Mouse (Mus musculus) thymus, adult 2 months (tissue): Measurements from ENCODE around the gene Kctd19. TPM values are rescaled to one million over a fixed set of nuclear protein-coding genes. Genes with fewer than 3 reads are reported as not detected.

Experiments used
- DNase-seq: peaks from one replicate; pipeline ENCODE4 v3.0.0; 2021
- H3K27ac ChIP-seq: fragments of 200-500 bp; 2 replicates; pipeline ENCODE4 v1.5.1; 2012; ENCODE audit warnings: low read length, control low read depth; ENCODE audit not compliant: control insufficient read depth, insufficient read depth
- H3K27me3 ChIP-seq: fragments of 200-500 bp; 2 replicates; pipeline ENCODE4 v1.6.1; 2012; ENCODE audit warnings: mild to moderate bottlenecking, low read length, moderate library complexity, mixed read lengths; ENCODE audit not compliant: control insufficient read depth, insufficient read depth
- H3K36me3 ChIP-seq: fragments of 200-500 bp; 2 replicates; pipeline ENCODE4 v1.6.1; 2012; ENCODE audit warnings: mild to moderate bottlenecking, low read length, moderate library complexity; ENCODE audit not compliant: control insufficient read depth, insufficient read depth
- H3K4me1 ChIP-seq: fragments of 200-500 bp; replicated peaks from 2 replicates; pipeline ENCODE4 v1.6.1; 2012; ENCODE audit warnings: low read length; ENCODE audit not compliant: control insufficient read depth, insufficient read depth
- H3K4me3 ChIP-seq: fragments of 200-500 bp; 2 replicates; pipeline ENCODE4 v1.5.1; 2012; ENCODE audit warnings: mild to moderate bottlenecking, low read length, control low read depth, moderate library complexity; ENCODE audit not compliant: control insufficient read depth, insufficient read depth
- CTCF ChIP-seq: fragments of 200-500 bp; IDR thresholded peaks from 2 replicates; pipeline ENCODE4 v1.5.1; 2012; ENCODE audit warnings: mild to moderate bottlenecking, control low read depth, low read length, moderate library complexity, borderline replicate concordance; ENCODE audit not compliant: control insufficient read depth, poor library complexity, insufficient read depth; ENCODE audit errors: extremely low read depth
- POLR2A ChIP-seq: fragments of 200-500 bp; IDR thresholded peaks from 2 replicates; pipeline ENCODE4 v1.6.1; 2012; ENCODE audit warnings: mild to moderate bottlenecking, low read length, control low read depth, moderate library complexity; ENCODE audit not compliant: control insufficient read depth, poor library complexity, insufficient read depth; ENCODE audit errors: extremely low read depth
- WGBS: fragments of 180-500 bp; shearing (Covaris S2); methylation state at CpG from one replicate; pipeline ENCODE4 v1.1.7; 2018; 5-methylcytosine and 5-hydroxymethylcytosine counted together
- polyA plus RNA-seq: library from polyadenylated mRNA; depleted of rRNA; stranded (reverse); fragments of >200 nt; gene quantifications from 2 replicates; pipeline ENCODE4 v1.2.3, GENCODE M21; 2012

The Kctd19 gene
- polyA plus RNA-seq, 1 experiment: 0.07 TPM

DNA sequence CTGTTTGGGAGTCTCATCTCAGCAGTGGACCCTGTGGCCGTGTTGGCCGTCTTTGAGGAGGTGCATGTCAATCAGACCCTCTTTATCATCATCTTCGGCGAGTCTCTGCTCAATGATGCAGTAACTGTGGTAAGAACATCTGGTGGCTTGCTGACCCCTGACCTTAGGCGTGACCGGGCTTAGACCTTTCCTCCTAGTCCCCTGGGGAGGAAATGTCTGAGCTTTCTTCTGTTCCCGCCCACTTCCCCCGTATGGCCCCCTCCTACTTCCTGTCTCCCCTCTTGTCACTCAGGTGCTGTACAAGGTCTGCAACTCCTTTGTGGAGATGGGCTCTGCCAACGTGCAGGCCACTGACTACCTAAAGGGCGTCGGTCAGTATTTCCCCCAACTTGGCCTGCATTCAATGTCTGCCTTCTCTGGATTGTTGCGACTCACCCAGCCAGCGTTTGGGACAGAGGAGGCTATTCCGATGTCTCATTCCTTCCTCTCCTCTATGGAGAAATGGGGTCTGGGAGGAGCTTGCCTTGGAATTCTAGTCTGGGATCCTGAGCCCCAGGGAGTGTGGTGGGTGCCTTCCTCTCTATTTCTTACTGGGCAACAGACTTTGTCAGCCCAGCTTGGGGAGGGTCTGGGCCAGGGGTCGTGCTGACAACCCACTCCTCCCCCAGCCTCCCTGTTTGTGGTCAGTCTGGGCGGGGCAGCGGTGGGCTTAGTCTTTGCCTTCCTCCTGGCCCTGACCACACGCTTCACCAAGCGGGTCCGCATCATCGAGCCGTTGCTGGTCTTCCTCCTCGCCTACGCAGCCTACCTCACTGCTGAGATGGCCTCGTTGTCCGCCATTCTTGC, 57.9 kb downstream of the Kctd19 start:
- 74% methylated on average over 26 of the region's 26 CpGs for WGBS
- Histone ChIP-seq H3K36me3 (no peaks in the 10 kb centered on the region), H3K4me3 (peak overlapping the region; percentile 4; the same call in 1 of the 2 replicates), H3K4me1 (peaks cover 11% of the 10 kb centered on the region), H3K27me3 (no peaks in the 10 kb centered on the region), H3K27ac (peak overlapping the region; percentile 5; the same call in 1 of the 2 replicates)
- peak; percentile 70 for DNase-seq
- TF ChIP-seq POLR2A (no peak), CTCF (no peak)

DNA sequence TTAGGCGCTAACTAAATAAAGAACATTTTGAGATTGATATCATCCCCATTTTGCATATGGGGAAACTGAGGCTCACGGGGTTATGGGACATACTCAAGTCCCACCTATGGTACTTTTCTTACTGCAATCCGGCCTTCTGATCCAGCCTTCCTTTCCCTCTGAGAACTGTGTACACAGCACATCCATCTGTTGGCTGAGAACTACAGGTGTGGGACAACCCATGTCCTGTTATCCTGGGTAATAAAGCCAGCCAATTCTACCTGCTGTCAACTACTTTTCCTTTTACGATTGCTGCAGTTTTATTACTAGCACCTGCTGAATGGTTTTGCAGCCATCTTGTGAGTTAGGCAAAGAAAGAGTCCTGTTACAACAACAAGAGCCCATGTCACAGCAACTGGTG, 58.8 kb downstream of the Kctd19 start:
- Histone ChIP-seq H3K27ac (peak overlapping the region; percentile 5; the same call in 1 of the 2 replicates), H3K4me1 (peaks cover 12% of the 10 kb centered on the region), H3K36me3 (no peaks in the 10 kb centered on the region), H3K27me3 (no peaks in the 10 kb centered on the region), H3K4me3 (no peak overlapping the region)
- over 99% methylated on average over 4 of the region's 4 CpGs for WGBS
- TF ChIP-seq POLR2A (no peak), CTCF (no peak)
- no peak for DNase-seq

DNA sequence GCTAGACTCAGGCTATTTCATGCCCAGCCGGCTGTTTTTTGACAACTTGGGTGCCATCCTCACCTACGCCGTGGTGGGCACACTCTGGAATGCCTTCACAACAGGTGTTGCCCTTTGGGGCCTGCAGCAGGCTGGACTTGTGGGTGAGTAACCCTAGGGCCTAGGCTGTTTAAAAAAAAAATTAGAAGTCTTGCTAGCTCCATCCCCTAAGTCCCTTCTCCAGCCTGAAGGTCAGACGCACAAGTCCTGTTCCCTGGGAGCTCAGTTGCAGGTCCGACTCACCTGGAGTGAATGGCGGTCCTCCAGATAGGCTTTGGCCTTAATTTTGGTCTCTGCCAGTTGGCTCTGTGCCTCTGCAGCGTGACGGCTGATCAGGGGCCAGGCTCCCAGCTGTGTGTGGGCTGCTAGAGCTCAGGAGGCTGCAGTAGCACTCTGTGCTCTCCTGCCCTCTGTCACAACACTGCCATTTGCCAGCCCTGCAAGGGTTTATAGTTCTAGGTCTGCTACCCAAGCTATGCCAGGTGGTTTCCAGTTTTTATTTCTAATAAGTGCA, 59.6 kb downstream of the Kctd19 start:
- Histone ChIP-seq H3K4me1 (peaks cover 20% of the 10 kb centered on the region), H3K27ac (no peak overlapping the region), H3K4me3 (no peak overlapping the region), H3K36me3 (no peaks in the 10 kb centered on the region), H3K27me3 (no peaks in the 10 kb centered on the region; the same call in 1 of the 2 replicates)
- TF ChIP-seq POLR2A: no peak
- no peak for TF ChIP-seq CTCF
- no peak for DNase-seq
- WGBS: 94% methylated on average over 8 of the region's 8 CpGs

DNA sequence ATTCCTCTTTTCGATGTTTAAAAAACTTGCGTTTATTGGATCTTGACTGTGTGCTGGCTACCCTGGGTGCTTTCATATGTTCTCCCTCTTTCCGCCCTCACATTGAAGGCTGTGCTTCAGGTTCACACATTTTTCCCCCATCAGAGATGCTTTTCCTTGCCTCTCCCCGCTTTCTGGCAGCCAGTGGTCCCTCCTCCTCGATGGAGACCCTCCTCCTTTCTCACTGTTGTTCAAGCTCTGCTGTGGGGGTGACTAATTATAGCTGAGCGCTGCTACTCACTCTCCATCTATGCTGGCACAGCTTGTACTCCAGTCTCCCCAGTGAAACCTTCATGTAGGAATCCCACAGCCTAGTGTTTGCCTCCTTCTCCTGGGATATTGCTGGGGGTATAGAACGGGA, 63.1 kb downstream of the Kctd19 start:
- Histone ChIP-seq H3K27ac (no peak overlapping the region), H3K27me3 (no peaks in the 10 kb centered on the region; the same call in 1 of the 2 replicates), H3K4me3 (no peak overlapping the region), H3K4me1 (peaks cover 29% of the 10 kb centered on the region), H3K36me3 (no peaks in the 10 kb centered on the region)
- TF ChIP-seq POLR2A (no peak), CTCF (no peak)
- no peak for DNase-seq
- 85% methylated on average over 7 of the region's 7 CpGs for WGBS

DNA sequence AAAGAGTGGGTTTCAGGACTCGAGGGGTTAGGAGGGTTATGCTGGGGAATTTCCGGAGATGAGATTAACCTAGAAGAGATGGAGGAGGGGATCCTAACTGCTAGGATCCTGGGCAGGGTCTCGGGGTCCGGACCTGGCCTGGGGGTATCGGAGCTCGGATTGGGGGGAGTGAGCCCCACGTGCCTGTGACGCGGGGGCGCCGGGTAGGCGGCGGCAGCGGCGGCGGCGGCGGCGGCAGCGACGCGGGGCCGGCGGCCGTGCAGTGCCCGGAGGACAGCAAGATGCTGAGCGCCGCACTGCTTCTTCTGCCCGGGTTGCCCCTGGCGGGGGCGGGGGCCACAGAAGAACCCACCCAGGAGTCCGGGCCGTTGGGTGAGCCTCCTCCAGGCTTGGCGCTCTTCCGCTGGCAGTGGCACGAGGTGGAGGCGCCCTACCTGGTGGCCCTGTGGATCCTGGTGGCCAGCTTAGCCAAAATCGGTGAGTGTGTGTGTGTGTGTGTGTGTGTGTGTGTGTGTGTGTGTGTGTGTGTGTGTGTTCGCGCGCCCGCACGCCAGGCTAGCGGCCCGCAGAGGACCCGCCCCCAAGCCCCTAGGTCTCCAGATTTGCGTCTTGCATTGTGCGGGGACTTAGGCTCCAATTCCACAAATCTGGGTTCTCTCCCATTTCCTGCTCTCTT, 64.1 kb downstream of the Kctd19 start:
- Histone ChIP-seq H3K4me1 (peaks cover 26% of the 10 kb centered on the region), H3K36me3 (no peaks in the 10 kb centered on the region), H3K4me3 (peak overlapping the region; percentile 42), H3K27ac (no peak overlapping the region), H3K27me3 (no peaks in the 10 kb centered on the region; the same call in 1 of the 2 replicates)
- 6% methylated on average over 40 of the region's 48 CpGs for WGBS
- TF ChIP-seq CTCF: no peak
- TF ChIP-seq POLR2A: no peak
- DNase-seq: no peak

DNA sequence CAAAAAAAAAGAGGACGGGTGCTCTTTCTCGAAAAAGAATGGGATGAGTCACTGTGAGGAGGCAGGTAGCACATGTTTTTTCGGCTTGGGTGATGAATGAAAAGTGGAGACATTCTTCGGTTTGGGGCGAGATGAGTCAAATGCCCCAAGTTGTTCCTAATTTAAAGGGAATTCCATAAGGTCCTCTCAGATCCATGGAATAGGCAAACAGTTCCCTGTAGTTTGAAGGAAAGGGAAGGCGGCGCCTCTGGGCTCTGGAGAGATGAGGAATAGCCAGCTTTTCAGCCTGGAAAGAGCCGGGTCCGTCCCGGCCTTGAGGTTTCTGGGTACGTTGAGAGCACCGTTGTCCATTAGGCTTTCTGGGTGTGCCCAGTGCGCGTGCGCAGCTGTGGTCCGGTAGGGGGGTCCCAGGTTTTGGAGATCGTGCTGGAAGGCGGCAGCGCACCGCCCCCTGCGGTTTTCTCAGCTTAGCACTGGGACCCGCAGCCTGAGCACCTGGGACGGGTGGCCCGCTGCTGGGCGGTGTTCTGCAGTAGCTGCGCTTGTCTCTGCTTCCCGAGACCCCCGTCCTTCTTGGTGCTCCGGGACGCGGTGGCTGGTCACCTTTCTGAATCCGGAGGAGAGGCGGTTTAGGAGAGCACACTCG, 64.7 kb downstream of the Kctd19 start, which contains the start of gene Slc9a5:
TSS of gene Slc9a5 (plus strand) at position 394 of the 646 bp plus-strand sequence.
- DNase-seq: peak; percentile 65
- Histone ChIP-seq H3K36me3 (no peaks in the 10 kb centered on the region), H3K4me3 (peak within 1 kb of the TSS; percentile 61), H3K27me3 (no peaks in the 10 kb centered on the region; the same call in 1 of the 2 replicates), H3K4me1 (peaks cover 26% of the 10 kb centered on the region), H3K27ac (no peak within 1 kb of the TSS)
- TF ChIP-seq POLR2A (no peak), CTCF (peak; percentile 19; the same call in 1 of the 2 replicates)
- WGBS: under 1% methylated on average over 34 of the region's 34 CpGs
